Mouse (Mus musculus) heart, adult 9 months (tissue): ENCODE results near the gene Ak9.

ENCODE experiments used
- DNase-seq, 2 experiments: peaks; one replicate each; pipeline ENCODE4 v3.0.0; 2022; ENCODE audit warnings: low spot score in 2 of 2

Gene Ak9

DNA sequence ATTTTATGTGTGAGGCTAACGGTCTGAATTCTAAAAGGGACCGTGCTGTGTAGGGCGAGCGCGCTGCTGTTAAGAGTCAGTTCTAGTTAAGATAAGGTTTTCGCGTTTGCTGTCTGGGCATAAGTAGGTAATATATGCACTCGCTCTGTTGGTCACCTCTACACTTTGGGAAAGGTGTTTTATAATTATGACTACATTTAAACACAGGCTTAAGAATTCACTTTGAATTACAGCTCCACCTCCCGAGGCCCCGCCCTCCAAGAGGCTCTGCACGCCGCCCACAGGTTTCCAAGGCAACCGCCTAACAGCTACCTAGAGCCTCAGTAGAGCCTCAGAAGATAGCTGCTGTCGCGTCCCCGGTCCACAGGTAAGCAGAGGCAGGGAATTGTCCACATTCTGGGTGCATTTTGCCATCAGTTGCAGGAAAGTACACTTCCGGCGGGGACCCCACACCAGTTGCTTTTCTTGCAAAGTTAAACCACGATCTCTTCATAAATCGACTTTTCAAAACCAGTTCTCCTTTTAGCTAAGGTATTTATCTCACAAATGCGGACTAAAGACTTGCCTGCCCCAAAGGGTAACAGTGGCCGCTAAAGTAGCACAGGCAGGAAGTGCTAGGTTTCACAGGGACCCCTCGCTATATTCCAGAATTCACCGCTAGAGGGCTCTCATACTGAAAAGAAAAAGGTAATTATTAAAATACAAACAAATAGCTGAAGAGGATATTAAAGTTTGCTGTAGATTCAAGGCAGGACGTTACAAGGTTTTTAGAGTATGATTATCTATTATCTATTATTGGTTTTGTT lies at the start of gene Ak9:
Ak9 (plus strand) TSS at position 342 of the 806 bp plus-strand sequence.
- peak; percentile 79 to 88 for DNase-seq

DNA sequence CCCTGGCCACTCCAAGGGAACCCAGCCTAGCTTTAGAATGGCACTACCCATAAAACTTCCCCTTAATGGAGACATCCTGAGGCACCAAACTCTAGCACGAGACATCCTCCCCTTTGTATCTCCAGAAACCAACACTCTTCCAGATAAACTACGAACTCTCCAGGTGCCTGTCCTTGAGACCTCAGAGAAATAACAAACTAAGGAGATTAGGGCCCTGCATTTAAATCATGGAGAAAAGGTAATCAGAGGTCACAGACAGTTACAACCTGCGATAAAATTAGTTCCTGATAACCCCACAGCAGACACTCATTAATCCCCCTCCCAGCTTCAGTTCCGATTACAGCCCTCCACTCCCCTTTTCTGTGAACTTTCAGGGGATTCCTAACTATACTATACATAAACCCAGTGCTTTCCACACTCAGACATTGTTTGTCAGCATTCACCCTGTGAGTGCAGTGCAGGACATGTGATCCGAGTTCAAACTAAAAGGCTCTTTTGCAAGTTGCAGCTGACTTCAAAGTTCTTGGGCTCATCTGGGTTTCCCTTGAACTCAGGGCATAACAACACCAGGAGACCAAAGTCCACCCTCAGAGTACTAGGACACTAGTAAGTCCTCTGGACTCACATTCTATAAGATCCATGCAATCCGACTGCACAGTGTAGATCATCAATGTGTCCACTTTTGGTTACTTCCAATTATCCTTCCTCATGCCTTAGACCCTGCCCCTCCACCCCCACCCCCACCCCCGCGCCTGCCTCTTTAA lies 43.4 kb upstream of the Ak9 start:
- no peak for DNase-seq

DNA sequence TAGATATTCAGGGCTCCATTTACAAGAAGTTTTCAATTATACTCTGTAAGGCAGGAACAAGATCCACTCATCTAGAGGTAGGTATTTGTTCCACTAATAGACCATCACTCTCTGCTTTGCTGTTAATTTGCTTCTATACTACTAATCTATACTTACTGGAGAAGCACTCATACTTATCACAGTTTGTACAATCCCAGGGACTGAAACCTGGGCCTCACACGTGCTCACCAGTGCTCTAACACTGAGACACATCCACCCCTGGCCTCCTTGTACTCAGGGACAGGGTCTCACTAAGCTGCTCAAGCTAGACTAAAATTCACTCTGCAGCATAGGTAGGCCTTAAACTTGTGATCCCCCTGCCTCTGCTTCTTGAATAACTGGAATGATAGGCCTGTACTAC lies 42.6 kb upstream of the Ak9 start:
- no peak for DNase-seq

DNA sequence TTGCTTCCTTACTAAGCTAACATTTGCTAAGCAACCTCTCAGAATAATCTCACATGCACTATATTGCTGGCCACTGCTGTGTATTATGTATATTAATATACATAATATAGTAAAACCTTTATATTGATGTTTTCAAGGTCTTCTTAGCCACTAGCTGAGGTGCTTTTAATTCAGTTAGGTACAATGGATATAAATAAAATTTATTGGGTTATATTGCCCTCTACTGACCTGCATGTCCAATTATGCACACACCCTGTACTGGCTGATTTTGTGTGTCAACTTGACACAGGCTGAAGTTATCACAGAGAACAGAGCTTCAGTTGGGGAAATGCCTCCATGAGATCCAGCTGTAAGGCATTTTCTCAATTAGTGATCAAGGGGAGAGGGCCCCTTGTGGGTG lies 41.9 kb upstream of the Ak9 start:
- no peak for DNase-seq

DNA sequence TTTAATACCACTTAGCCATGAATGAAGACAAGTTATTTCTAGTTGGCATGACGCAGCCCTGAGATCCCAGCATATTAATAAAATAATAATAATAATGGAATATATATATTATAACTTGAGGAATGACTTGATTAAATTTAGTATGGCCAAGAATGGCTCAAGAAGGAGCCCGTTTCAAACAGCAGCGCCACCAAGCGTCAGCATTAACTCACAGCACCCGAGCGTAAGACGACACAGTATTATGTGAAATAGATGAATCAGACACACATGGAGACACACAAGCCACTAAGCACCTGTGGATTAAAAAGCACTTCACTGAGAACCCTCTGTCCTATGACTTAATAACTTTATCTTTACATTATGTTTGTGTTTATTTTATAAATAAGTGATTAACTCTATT lies 31.9 kb upstream of the Ak9 start:
- DNase-seq, result no peak

DNA sequence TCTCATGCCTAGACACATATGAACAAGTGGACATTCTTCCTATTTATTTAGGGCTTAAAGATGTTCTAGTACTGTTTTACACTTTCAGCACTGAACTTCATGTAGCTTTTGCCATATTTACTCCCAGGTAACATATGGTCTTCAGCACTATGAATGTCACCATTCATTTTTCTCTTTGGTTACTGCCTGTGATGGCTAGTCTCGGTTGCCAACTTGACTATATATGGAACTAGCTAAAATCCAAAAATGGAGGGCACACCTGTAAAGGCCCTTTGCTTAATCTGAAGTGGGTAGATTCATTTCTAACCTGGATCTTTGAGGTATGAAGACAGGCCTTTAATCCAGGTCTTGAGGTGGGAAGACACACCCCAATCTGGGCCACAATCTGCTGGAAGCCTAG lies 28.9 kb upstream of the Ak9 start:
- DNase-seq, result no peak

DNA sequence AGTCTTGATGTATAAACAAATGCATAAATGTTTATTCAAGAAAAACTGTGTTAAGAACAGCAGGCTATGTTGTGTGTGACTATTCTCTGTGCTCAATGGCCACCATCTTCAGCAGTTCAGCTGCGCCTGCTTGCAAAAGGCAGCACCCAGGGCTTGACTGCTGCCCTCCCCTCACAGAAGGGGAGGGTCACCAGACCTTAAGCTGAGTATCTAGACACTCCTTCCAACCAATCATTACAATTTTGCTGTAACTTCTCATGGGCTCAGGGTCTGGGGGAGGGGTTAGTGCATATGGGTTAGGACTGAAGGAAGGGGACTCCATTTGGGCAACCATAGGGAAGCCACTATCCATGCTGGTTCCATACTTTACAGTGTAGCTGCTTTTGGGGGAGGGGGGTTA lies 25.0 kb upstream of the Ak9 start:
- DNase-seq, result no peak

DNA sequence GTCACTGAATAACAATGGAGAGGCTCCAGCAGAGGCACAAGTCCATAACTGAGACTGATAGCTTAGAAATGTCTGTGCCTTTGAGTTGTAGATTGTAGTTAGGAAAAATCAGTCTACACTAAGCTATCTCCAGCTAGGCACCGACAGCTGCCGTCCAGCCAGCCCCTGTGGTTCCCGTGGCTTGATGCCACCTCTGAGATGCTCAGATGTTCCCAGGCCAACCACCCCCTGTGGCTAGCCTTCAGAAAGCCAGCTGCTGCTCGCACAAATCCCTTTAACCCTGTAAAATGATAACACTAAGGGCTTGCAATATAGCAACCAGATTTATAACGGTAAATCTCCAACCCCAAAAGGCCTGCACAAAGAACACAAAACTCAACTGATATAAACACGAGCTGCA lies 23.6 kb upstream of the Ak9 start:
- DNase-seq, result no peak

DNA sequence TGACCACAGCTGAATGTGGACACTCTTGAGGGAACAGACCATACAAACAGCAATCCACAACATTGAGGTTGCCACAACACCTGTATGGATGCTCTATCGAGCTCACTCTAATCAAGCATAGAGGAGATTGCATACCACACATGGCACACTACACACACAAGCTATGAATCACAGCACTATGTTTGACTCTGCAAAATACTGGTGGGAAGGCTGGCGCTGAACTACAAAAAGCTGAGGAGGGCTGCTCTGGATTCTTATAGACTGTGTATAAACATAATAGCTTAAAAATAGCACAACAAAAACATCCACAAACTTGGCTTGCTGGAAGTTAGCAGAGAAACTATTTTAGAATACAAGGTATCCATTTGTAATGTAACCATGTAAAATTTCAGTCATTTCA lies 23.0 kb upstream of the Ak9 start:
- no peak for DNase-seq

DNA sequence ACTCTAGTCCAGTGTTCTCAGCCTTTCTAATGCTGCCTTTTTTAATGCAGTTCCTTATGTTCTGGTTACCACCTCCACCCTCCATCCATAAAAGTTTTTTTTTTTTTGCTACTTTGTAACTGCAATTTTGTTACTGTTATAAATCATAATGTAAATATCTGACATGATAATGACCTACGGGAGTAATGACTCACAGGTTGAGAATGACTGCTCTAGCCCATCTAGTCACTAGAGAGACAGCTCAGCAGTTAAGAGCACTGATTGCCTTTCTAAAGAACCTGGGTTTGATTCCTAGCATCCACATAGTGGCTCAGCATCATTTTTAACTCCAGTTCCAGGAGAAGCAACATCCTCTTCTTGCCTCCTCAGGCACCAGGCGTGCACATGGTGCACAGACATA lies 21.7 kb upstream of the Ak9 start:
- DNase-seq, result no peak

DNA sequence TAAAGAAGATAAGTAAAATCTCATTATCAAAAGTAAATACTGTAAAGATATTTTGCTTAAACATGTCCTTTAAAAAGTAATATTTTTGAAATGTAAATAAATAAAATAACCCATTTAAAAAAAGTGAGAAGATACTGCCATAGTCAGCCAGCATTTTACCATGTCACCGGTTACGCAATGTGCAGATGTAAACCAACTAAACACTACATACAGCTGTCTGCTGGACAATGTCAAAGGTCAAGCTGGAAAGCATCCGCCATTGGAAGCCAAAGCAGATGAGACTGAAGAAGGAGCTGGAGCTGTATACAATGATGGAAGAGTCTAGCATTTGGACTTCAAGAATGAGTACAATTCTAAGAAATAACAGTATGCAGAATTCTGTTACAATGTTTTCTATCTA lies 16.2 kb upstream of the Ak9 start:
- DNase-seq, result no peak

DNA sequence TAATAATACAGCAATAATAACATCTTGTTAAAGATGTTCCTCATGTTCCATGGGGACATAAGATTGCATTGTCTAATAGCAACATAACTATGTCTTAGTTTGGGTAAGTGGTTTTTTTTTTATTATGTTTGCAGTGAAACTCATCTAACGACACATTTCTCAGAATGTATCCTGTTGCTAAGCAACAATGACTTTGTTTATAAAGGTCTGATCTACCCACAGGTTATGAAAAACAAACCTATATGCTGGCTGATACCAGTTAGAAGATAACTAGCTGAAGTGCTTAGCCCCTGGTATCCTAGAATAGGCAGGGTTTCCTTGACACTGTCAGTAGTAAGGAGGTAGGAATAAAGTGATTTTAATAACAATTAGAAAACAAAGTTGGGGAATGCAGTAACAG lies 15.7 kb upstream of the Ak9 start:
- DNase-seq, result no peak

DNA sequence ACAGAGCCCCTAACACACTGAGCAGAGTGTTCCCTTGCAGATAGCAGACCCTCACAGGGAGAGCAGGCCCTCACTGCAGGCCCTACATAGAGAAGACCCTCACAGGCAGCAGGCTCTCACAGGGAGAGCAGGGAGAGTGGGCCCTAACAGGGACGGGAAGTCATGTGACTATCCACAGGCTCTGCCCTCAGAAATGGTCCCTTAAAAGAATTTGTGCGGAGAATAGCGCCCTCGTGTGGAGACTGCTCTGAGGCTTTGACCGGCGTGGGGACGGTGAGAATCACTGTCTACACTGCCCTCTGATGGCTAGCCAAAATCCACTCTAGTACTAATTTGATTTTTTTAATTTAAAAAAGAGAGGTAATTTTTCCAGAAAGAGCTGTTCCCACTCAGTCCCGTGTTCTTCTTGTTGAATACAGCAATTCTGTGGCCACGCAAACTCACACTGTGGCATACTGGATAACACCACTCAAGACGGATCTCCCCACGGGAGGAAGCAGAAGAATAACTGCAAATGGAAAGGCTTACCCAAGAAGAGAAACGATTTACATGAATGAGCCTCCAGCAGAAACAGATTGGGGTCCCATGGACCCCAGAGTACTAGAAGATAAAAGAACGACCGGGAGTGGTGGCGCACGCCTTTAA lies 14.9 kb upstream of the Ak9 start:
- DNase-seq, result peak; percentile 57 to 66

DNA sequence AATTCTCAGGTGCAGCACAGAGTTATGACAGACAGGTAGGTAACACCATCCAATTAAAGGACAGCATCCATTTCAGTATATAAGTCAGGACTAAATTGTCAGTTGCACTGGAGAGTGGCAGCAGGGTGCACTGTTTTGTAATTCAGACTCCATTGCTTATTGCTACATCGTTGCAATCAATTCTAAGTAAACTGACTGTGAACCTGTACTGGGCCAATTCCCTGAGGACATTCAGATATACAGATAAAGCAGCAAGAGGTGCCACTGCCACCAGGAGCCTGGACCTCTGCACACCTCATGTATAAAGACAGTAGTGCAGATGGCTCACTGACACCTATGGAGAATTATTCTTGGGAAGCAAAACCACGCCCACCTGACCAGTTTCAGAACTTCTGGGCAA lies 12.8 kb upstream of the Ak9 start:
- no peak for DNase-seq

DNA sequence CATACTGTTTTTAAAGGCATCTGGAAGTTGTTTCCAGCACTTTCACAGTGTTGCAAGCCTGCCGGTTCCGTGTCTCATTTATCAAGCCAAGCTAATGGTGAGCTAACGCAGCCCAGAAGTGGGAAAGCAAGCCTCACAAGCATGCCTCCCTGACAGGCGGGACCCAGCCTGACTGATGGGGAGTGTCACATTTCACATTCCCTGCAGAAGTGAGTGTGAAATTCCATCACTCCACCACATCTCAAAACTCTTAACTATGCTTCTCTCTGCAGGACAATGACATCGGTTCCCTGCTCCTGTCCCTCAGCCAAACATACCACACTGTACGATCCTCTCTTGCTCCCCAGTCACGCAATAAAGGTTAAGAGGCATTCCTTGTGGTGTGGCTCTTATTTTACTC lies 10.8 kb upstream of the Ak9 start:
- DNase-seq, result peak; percentile 29 to 40

DNA sequence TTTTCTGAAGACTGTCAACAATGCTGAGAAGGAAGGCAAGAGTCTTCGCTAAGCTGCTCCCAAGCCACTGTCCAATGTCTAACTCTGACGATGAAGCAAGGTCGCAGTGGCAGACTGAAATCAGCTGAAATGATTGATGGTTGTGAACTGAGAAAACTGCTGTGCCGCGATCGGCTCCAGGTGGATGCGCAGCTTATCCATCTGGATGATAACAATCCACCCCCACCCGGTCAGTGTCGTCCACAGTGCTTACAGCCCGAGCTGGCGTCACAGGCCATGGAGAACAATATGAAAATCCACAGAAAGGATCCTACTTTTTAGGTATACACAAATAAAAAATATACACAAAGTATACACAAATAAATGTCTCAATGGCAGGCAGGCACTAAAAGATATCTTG lies 9.0 kb upstream of the Ak9 start:
- DNase-seq, result no peak

DNA sequence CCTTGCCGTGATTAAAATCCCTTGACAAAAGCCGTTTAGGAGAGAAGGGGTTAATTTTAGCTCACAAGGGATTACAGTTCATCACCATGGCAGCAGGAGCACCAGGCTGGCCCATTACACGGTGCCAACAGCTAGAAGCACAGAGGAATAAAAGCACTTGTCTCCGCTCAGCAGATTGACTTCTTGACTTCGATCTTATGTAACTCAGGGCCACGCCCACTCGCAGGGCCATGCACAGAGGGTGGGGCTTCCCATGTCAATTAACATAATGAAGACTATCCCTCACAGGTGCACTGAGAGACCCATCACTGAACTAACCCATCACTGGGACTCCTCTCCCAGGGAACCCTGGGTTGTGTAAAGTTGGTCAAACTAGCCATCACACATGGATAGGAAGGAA lies 8.6 kb upstream of the Ak9 start:
- DNase-seq, result no peak

DNA sequence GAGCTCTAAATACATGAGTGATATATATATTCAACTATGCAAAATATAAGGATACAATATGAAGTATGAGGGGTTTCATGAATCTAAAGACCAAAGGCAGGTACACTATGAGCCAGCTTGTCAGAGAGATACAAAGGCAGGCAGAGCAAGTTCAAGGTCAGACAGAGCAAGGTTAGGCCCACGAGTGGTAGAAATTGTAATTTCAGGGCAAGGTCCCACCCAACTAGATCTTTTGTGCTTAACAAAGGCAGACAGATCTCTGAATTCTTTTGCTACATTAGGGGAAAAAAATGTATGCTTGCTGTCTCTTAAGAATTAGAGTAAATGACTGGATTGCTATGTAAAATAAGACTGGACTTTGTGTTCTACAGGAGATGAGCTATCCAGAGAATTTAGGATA lies 3.6 kb upstream of the Ak9 start:
- DNase-seq, result no peak

DNA sequence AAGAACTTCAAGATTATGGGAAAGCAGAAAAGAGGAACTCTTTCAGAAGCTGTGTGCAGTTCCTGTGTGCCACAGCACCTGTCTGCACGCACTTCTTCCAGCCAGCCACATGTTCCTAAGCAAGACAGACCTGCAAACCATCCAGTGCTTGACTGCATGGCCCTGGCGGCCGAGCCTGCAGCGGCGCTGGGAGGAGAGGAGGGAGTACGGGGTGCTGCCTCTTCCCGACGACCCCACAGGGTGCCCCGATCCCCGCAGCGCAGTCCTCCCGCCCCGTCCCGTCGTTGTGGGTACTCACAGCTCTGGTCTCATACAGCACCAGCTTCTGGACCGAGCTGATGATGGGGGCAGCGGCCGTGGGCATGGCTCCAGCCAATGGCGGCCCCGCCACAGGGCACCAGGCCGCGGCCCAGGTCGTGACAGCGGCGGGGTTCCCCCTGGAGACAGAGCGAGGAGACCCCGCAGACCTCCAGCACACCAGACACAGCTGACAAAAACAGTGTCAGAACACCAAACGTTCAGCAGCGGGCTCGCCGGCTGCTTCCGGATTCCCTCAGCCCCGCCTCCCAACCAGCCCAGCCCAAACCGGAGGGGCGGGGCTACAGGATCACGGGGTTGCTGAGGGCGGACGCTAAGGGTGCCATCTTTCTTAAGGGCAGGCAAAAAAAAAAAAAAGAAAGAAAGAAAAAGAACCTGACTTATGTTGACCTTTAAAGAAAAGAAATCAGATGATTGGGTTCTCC lies 920 bp upstream of the Ak9 start, which contains the start of gene Fig4:
Fig4 (minus strand) TSS at position 572 of the 743 bp plus-strand sequence.
- DNase-seq, result peak; percentile 72 to 84

DNA sequence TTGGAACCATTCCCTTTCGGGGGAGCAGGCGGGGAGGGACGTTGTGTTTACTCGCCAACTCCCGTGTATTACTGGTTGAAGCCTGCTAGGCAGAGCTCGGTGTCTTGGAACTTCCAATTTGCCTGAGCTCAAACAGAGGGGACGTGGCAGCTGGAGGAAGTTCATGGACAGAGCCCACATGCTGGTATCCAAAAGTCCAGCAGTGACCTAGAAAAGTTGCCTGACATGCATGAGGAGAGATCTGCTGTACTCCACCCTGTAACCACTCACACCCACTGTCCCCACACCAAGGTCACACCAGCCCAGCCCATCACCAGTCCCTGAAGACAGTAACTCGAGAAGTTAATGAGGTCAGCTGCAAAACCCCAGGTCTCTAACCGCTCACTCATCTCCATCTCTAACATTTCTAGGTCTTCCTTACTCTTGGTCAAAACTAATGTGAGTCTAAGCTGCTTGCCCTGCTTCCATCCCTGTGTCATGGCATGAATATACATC lies 1.2 kb downstream of the Ak9 start:
- DNase-seq, result no peak

DNA sequence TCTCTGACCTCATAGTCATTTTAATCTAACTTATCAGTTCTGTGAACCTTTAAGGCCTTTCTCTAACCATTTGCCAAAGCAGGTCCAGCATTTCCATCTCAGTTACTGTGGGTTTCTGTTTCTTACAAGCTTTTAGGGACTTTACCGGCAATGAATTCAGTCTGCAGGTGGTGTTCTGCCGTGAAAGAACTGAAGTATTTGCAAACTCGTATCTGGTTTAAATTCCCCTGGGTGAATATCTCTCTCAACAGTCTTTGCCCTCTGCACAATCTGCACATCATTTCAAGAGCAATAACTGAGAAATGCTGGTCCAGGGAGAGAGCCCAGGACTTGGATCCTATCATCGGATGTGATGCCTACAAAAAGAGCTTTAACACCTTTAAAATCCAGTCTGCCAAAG lies 4.4 kb downstream of the Ak9 start:
- DNase-seq, result no peak

DNA sequence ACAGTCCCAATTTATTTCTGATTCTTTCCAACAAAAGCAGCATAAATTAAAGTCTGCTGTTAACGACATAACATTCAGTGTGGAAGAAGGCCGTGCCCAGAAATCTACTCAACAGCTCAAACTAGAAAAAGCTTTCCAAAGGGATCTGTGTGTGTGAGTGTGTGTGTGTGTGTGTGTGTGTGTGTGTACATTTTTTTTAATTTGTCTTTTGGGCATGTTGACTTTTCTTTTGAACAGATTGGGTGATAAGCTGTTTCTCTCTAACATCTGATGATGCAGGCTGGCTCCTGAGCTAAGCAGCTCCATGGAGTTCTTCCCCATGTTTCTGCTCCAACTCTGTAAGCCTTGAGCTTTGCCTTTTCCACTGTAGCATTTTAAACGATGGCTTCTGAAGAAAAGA lies 12.1 kb downstream of the Ak9 start:
- no peak for DNase-seq
